Mouse (Mus musculus): ENCODE results near the gene Rere. TPM values are rescaled to one million over a fixed set of nuclear protein-coding genes. Genes with fewer than 3 reads are reported as not detected.

The Rere gene
- total RNA-seq, 2 experiments from 2014 or later = 89.9 to 102 TPM

GRCm38 (mm10) chr4:150569834-150570571 is 288.6 kb downstream of the Rere start:
- DNase-seq (ENCODE audit: low spot score in 2 of 2) = peak in 1 of 2 experiments; percentile 37

- no peak for DNase-seq (ENCODE audit: low spot score in 2 of 2)
These were observed 289.3 kb downstream of the Rere start for GRCm38 (mm10) chr4:150570793-150571192.

- DNase-seq (ENCODE audit: low spot score in 2 of 2) = no peak
These were observed 290.8 kb downstream of the Rere start for GRCm38 (mm10) chr4:150572104-150572691.

GRCm38 (mm10) chr4:150572938-150573337 is 291.5 kb downstream of the Rere start:
- DNase-seq (ENCODE audit: low spot score in 2 of 2) = no peak

- no peak for DNase-seq (ENCODE audit: low spot score in 2 of 2)
These were observed 294.1 kb downstream of the Rere start for GRCm38 (mm10) chr4:150575363-150576092.

GRCm38 (mm10) chr4:150576339-150576738 is 294.9 kb downstream of the Rere start:
- DNase-seq (ENCODE audit: low spot score in 2 of 2) = no peak

- DNase-seq (ENCODE audit: low spot score in 2 of 2) = no peak
These were observed 296.6 kb downstream of the Rere start for GRCm38 (mm10) chr4:150578021-150578420.

GRCm38 (mm10) chr4:150581931-150582723 is 300.7 kb downstream of the Rere start:
- peak; percentile 36 to 54 for DNase-seq (ENCODE audit: low spot score in 2 of 2)

GRCm38 (mm10) chr4:150582966-150583776 is 301.7 kb downstream of the Rere start:
- peak; percentile 60 to 73 for DNase-seq (ENCODE audit: low spot score in 2 of 2)

GRCm38 (mm10) chr4:150583777-150584135 is 302.3 kb downstream of the Rere start:
- DNase-seq (ENCODE audit: low spot score in 2 of 2) = no peak

- no peak for DNase-seq (ENCODE audit: low spot score in 2 of 2)
These were observed 304.4 kb downstream of the Rere start for GRCm38 (mm10) chr4:150585800-150586199.

GRCm38 (mm10) chr4:150586275-150586674 is 304.8 kb downstream of the Rere start:
- no peak for DNase-seq (ENCODE audit: low spot score in 2 of 2)

- DNase-seq (ENCODE audit: low spot score in 2 of 2) = no peak
These were observed 306.3 kb downstream of the Rere start for GRCm38 (mm10) chr4:150587597-150588299.

- DNase-seq (ENCODE audit: low spot score in 2 of 2) = no peak
These were observed 306.8 kb downstream of the Rere start for GRCm38 (mm10) chr4:150588300-150588621.

GRCm38 (mm10) chr4:150590621-150591282 is 309.3 kb downstream of the Rere start:
- no peak for DNase-seq (ENCODE audit: low spot score in 2 of 2)

- no peak for DNase-seq (ENCODE audit: low spot score in 2 of 2)
These were observed 310.2 kb downstream of the Rere start for GRCm38 (mm10) chr4:150591602-150592001.

GRCm38 (mm10) chr4:150592087-150592486 is 310.6 kb downstream of the Rere start:
- DNase-seq (ENCODE audit: low spot score in 2 of 2) = no peak

- DNase-seq (ENCODE audit: low spot score in 2 of 2) = no peak
These were observed 312.2 kb downstream of the Rere start for GRCm38 (mm10) chr4:150593473-150594217.

Measured in left cerebral cortex, adult 18-20 months (tissue).